Mouse (Mus musculus) limb, embryonic 14.5 days (tissue): ENCODE data around the gene Hmga1b. TPM values are rescaled to one million over a fixed set of nuclear protein-coding genes. Genes with fewer than 3 reads are reported as not detected.
"Not testable (repeated sequence)": the region's sequence is repeated elsewhere in the genome, so short reads cannot be mapped to it uniquely, and the experiment has no call there.

Source experiments
- ATAC-seq: fragments of 200-750 bp; cut with Nextera tagmentation; 2 replicates; pipeline ENCODE4 v1.8.0; 2017; ENCODE audit warnings: low read depth, moderate number of reproducible peaks, moderate TSS enrichment; ENCODE audit not compliant: low FRiP score
- DNase-seq: peaks from one replicate; pipeline ENCODE4 v3.0.0-alpha.2; 2015; ENCODE audit warnings: low spot score
- H3K27ac ChIP-seq: fragments of 300-500 bp; sonication (generic); replicated peaks from 2 replicates; pipeline ENCODE4 v1.5.1; 2014; ENCODE audit warnings: low read depth, mild to moderate bottlenecking, low read length, moderate library complexity, mixed read lengths
- H3K27me3 ChIP-seq: fragments of 300-500 bp; sonication (generic); 2 replicates; pipeline ENCODE4 v1.6.1; 2014; ENCODE audit warnings: low read length, mixed read lengths; ENCODE audit not compliant: control insufficient read depth, insufficient read depth
- H3K36me3 ChIP-seq: fragments of 300-500 bp; sonication (generic); 2 replicates; pipeline ENCODE4 v1.6.1; 2014; ENCODE audit warnings: mild to moderate bottlenecking, low read length, moderate library complexity, mixed read lengths; ENCODE audit not compliant: control insufficient read depth, insufficient read depth
- H3K4me1 ChIP-seq: fragments of 300-500 bp; sonication (generic); 2 replicates; pipeline ENCODE4 v1.6.1; 2014; ENCODE audit warnings: antibody characterized with exemption, low read length, mixed read lengths; ENCODE audit not compliant: control insufficient read depth, insufficient read depth
- H3K4me2 ChIP-seq: fragments of 300-500 bp; sonication (generic); replicated peaks from 2 replicates; pipeline ENCODE4 v1.6.1; 2014; ENCODE audit warnings: low read depth, mild to moderate bottlenecking, low read length, moderate library complexity; ENCODE audit not compliant: severe bottlenecking
- H3K4me3 ChIP-seq: fragments of 300-500 bp; sonication (generic); replicated peaks from 2 replicates; pipeline ENCODE4 v1.5.1; 2014; ENCODE audit warnings: low read length
- H3K9ac ChIP-seq: fragments of 300-500 bp; sonication (generic); 2 replicates; pipeline ENCODE4 v1.6.1; 2014; ENCODE audit warnings: mild to moderate bottlenecking, low read depth, low read length, moderate library complexity; ENCODE audit not compliant: severe bottlenecking
- H3K9me3 ChIP-seq: fragments of 300-500 bp; sonication (generic); 2 replicates; pipeline ENCODE4 v1.6.1; 2016; ENCODE audit warnings: low read length; ENCODE audit not compliant: control insufficient read depth
- POLR2A ChIP-seq: fragments of 200-500 bp; IDR thresholded peaks from 2 replicates; pipeline ENCODE4 v1.8.0; 2012; ENCODE audit warnings: inconsistent platforms, mild to moderate bottlenecking, moderate library complexity, borderline replicate concordance; ENCODE audit not compliant: insufficient read depth, insufficient read length; ENCODE audit errors: extremely low read depth
- WGBS: fragments of 180-500 bp; shearing (Covaris S2); extraction: QIAGEN DNeasy Blood & Tissue Kit; methylation state at CpG from one replicate; pipeline ENCODE4 v1.1.7; 2014; 5-methylcytosine and 5-hydroxymethylcytosine counted together
- polyA plus RNA-seq, 2 experiments: library from polyadenylated mRNA; depleted of rRNA in 1 of 2; stranded (reverse) in 1 of 2; unstranded in 1 of 2; fragments of >200 nt; fragmentation: Nextera tagmentation in 1 of 2; extraction: Ambion mirVana in 1 of 2; gene quantifications; 2 replicates each; pipeline versions ENCODE4 v1.2.1 to v1.2.3; 2012 to 2014

The Hmga1b gene
- polyA plus RNA-seq (2012; rRNA removed), result 1.8 and 1.9 TPM in 2 replicates
- 4.2 and 4.5 TPM in 2 replicates for polyA plus RNA-seq (2014; fragmentation: Nextera tagmentation; extraction: Ambion mirVana)

GRCm38 (mm10) chr11:120762672-120763041, at the start of gene Hmga1b:
Gene Hmga1b (plus strand): TSS chr11:120762794.
- not testable (repeated sequence) for H3K27me3 ChIP-seq, ATAC-seq, H3K27ac ChIP-seq, H3K36me3 ChIP-seq, H3K9me3 ChIP-seq, DNase-seq, H3K4me3 ChIP-seq, H3K9ac ChIP-seq, H3K4me2 ChIP-seq, H3K4me1 ChIP-seq
- 13% methylated on average over 14 of the region's 14 CpGs for WGBS

- peaks cover 11% of the 10 kb centered on the region; the same call in 1 of the 2 replicates for H3K4me1 ChIP-seq
Measured at GRCm38 (mm10) chr11:120713580-120714518, 48.7 kb upstream of the Hmga1b start, which contains the start of the genes Cenpx and Lrrc45. Gene Cenpx (minus strand): TSS chr11:120713738. Gene Lrrc45 (plus strand): TSS chr11:120713925.

GRCm38 (mm10) chr11:120714546-120714945, 48.0 kb upstream of the Hmga1b start:
- Histone ChIP-seq H3K9ac (peak overlapping the region; percentile 52), H3K9me3 (no peaks in the 10 kb centered on the region), H3K27ac (no peak overlapping the region), H3K36me3 (peaks cover 41% of the 10 kb centered on the region), H3K4me1 (peaks cover 11% of the 10 kb centered on the region; the same call in 1 of the 2 replicates), H3K27me3 (no peaks in the 10 kb centered on the region), H3K4me3 (peak overlapping the region; percentile 66), H3K4me2 (peak overlapping the region; percentile 68)
- ATAC-seq (no peak), DNase-seq (no peak)
- TF ChIP-seq POLR2A, result no peak
- 54% methylated on average over 10 of the region's 10 CpGs for WGBS

More at GRCm38 (mm10) chr11:120713580-120714518, 48.7 kb upstream of the Hmga1b start, which contains the start of the genes Cenpx and Lrrc45:
- WGBS, result 4% methylated on average over 52 of the region's 53 CpGs
- H3K4me2 ChIP-seq, result peak within 1 kb of the TSS; percentile 98
- H3K9ac ChIP-seq, result peak within 1 kb of the TSS; percentile 55
- H3K27ac ChIP-seq, result no peak within 1 kb of the TSS; the same call in 1 of the 2 replicates
- ATAC-seq, result peak; percentile 96
- H3K9me3 ChIP-seq, result no peaks in the 10 kb centered on the region
- no peaks in the 10 kb centered on the region for H3K27me3 ChIP-seq
- H3K36me3 ChIP-seq, result peaks cover 44% of the 10 kb centered on the region
- no peak for TF ChIP-seq POLR2A
- peak within 1 kb of the TSS; percentile 66 for H3K4me3 ChIP-seq
- DNase-seq, result peak; percentile 100

- Histone ChIP-seq H3K4me2 (no peak overlapping the region), H3K27me3 (no peaks in the 10 kb centered on the region), H3K4me1 (peaks cover 11% of the 10 kb centered on the region; the same call in 1 of the 2 replicates), H3K4me3 (no peak overlapping the region), H3K36me3 (peaks cover 45% of the 10 kb centered on the region), H3K27ac (no peak overlapping the region), H3K9me3 (no peaks in the 10 kb centered on the region), H3K9ac (no peak overlapping the region)
- WGBS, result 88% methylated on average over 9 of the region's 9 CpGs
- no peak for TF ChIP-seq POLR2A
- no peak for ATAC-seq
- no peak for DNase-seq
Measured at GRCm38 (mm10) chr11:120715131-120715530, 47.5 kb upstream of the Hmga1b start.

- ATAC-seq (no peak), DNase-seq (no peak)
- Histone ChIP-seq H3K9me3 (no peaks in the 10 kb centered on the region), H3K4me2 (no peak overlapping the region), H3K9ac (no peak overlapping the region), H3K36me3 (peaks cover 35% of the 10 kb centered on the region), H3K27me3 (no peaks in the 10 kb centered on the region), H3K4me3 (no peak overlapping the region), H3K4me1 (peaks cover 16% of the 10 kb centered on the region), H3K27ac (no peak overlapping the region)
- WGBS, result 91% methylated on average over 9 of the region's 9 CpGs
- no peak for TF ChIP-seq POLR2A
Measured at GRCm38 (mm10) chr11:120719242-120719641, 43.4 kb upstream of the Hmga1b start.
